Mouse (Mus musculus) lung, embryonic 15.5 days (tissue): ENCODE measurements at regions not wholly inside any gene's neighbourhood (a gene's known extent, or its start where the extent isn't known, plus 50 kb on each side); places are given as distances from the start of the nearest gene placed in this dataset.

Experiments used
- ATAC-seq: fragments of 200-750 bp; cut with Nextera tagmentation; 2 replicates; pipeline ENCODE4 v1.8.0; 2017; ENCODE audit warnings: moderate number of reproducible peaks, borderline replicate concordance; ENCODE audit not compliant: low FRiP score, low TSS enrichment; ENCODE audit errors: extremely low read depth
- H3K27ac ChIP-seq: fragments of 300-500 bp; sonication (generic); 2 replicates; pipeline ENCODE4 v1.5.1; 2015; ENCODE audit warnings: moderate library complexity, mild to moderate bottlenecking, inconsistent platforms
- H3K27me3 ChIP-seq: fragments of 300-500 bp; sonication (generic); 2 replicates; pipeline ENCODE4 v1.6.1; 2015; ENCODE audit warnings: inconsistent platforms
- H3K36me3 ChIP-seq: fragments of 300-500 bp; sonication (generic); 2 replicates; pipeline ENCODE4 v1.6.1; 2015; ENCODE audit warnings: inconsistent platforms
- H3K4me1 ChIP-seq: fragments of 300-500 bp; sonication (generic); 2 replicates; pipeline ENCODE4 v1.6.1; 2015; ENCODE audit warnings: inconsistent platforms
- H3K4me2 ChIP-seq: fragments of 300-500 bp; sonication (generic); 2 replicates; pipeline ENCODE4 v1.6.1; 2015; ENCODE audit warnings: inconsistent platforms, mild to moderate bottlenecking, moderate library complexity
- H3K4me3 ChIP-seq: fragments of 300-500 bp; sonication (generic); 2 replicates; pipeline ENCODE4 v1.5.1; 2015; ENCODE audit warnings: mild to moderate bottlenecking, inconsistent platforms
- H3K9ac ChIP-seq: fragments of 300-500 bp; sonication (generic); 2 replicates; pipeline ENCODE4 v1.6.1; 2015; ENCODE audit warnings: inconsistent platforms
- H3K9me3 ChIP-seq: fragments of 300-500 bp; sonication (generic); 2 replicates; pipeline ENCODE4 v1.6.1; 2016; ENCODE audit warnings: inconsistent platforms
- WGBS: fragments of 180-500 bp; shearing (Covaris S2); methylation state at CpG from one replicate; pipeline ENCODE4 v1.1.7; 2015; 5-methylcytosine and 5-hydroxymethylcytosine counted together

GRCm38 (mm10) chr4:137189058-137189457, 88.2 kb upstream of the Wnt4 start:
- no peak overlapping the region for H3K27ac ChIP-seq
- no peaks in the 10 kb centered on the region for H3K36me3 ChIP-seq
- no peak for ATAC-seq
- peaks cover 9% of the 10 kb centered on the region for H3K4me1 ChIP-seq
- 51% methylated on average over 6 of the region's 6 CpGs for WGBS
- H3K27me3 ChIP-seq: no peaks in the 10 kb centered on the region
- H3K9me3 ChIP-seq: no peaks in the 10 kb centered on the region
- no peak overlapping the region for H3K9ac ChIP-seq
- no peak overlapping the region for H3K4me3 ChIP-seq
- no peak overlapping the region for H3K4me2 ChIP-seq

GRCm38 (mm10) chr4:137187592-137187991, 89.7 kb upstream of the Wnt4 start:
- no peaks in the 10 kb centered on the region for H3K36me3 ChIP-seq
- ATAC-seq: no peak
- H3K27ac ChIP-seq: no peak overlapping the region
- H3K4me2 ChIP-seq: no peak overlapping the region
- no peaks in the 10 kb centered on the region for H3K9me3 ChIP-seq
- no peak overlapping the region for H3K9ac ChIP-seq
- H3K4me3 ChIP-seq: no peak overlapping the region
- 63% methylated on average over 3 of the region's 3 CpGs for WGBS
- H3K27me3 ChIP-seq: no peaks in the 10 kb centered on the region
- H3K4me1 ChIP-seq: peaks cover 21% of the 10 kb centered on the region

- H3K4me1 ChIP-seq: peaks cover 26% of the 10 kb centered on the region
- H3K4me2 ChIP-seq: no peak overlapping the region
- H3K9ac ChIP-seq: no peak overlapping the region
- WGBS: 80% methylated on average over 9 of the region's 9 CpGs
- H3K9me3 ChIP-seq: no peaks in the 10 kb centered on the region
- no peaks in the 10 kb centered on the region for H3K27me3 ChIP-seq
- H3K4me3 ChIP-seq: no peak overlapping the region
- H3K27ac ChIP-seq: no peak overlapping the region
- ATAC-seq: no peak
- no peaks in the 10 kb centered on the region for H3K36me3 ChIP-seq
These were observed 90.2 kb upstream of the Wnt4 start for GRCm38 (mm10) chr4:137187051-137187450.

- Histone ChIP-seq H3K36me3 (no peaks in the 10 kb centered on the region), H3K4me3 (no peak overlapping the region), H3K27me3 (no peaks in the 10 kb centered on the region), H3K4me2 (no peak overlapping the region), H3K9ac (no peak overlapping the region), H3K9me3 (no peaks in the 10 kb centered on the region), H3K27ac (no peak overlapping the region), H3K4me1 (peaks cover 26% of the 10 kb centered on the region)
- no peak for ATAC-seq
- 85% methylated on average over 4 of the region's 4 CpGs for WGBS
These were observed 92.3 kb upstream of the Wnt4 start for GRCm38 (mm10) chr4:137185001-137185400.

- no peak overlapping the region; the same call in 1 of the 2 replicates for H3K27ac ChIP-seq
- H3K4me2 ChIP-seq: no peak overlapping the region
- H3K9me3 ChIP-seq: no peaks in the 10 kb centered on the region
- ATAC-seq: peak; percentile 56
- no peak overlapping the region for H3K4me3 ChIP-seq
- no peaks in the 10 kb centered on the region for H3K27me3 ChIP-seq
- WGBS: 22% methylated on average over 10 of the region's 10 CpGs
- H3K9ac ChIP-seq: no peak overlapping the region
- H3K4me1 ChIP-seq: peaks cover 30% of the 10 kb centered on the region
- no peaks in the 10 kb centered on the region for H3K36me3 ChIP-seq
These were observed 94.0 kb upstream of the Wnt4 start for GRCm38 (mm10) chr4:137183181-137183850.

GRCm38 (mm10) chr4:137182547-137182946, 94.7 kb upstream of the Wnt4 start:
- Histone ChIP-seq H3K9ac (no peak overlapping the region), H3K27ac (no peak overlapping the region; the same call in 1 of the 2 replicates), H3K9me3 (no peaks in the 10 kb centered on the region), H3K4me1 (peaks cover 30% of the 10 kb centered on the region), H3K36me3 (no peaks in the 10 kb centered on the region), H3K4me2 (no peak overlapping the region), H3K27me3 (no peaks in the 10 kb centered on the region), H3K4me3 (no peak overlapping the region)
- 71% methylated on average over 14 of the region's 14 CpGs for WGBS
- no peak for ATAC-seq

- peaks cover 30% of the 10 kb centered on the region for H3K4me1 ChIP-seq
- 35% methylated on average over 8 of the region's 8 CpGs for WGBS
These were observed 96.0 kb upstream of the Wnt4 start for GRCm38 (mm10) chr4:137181252-137181651.

GRCm38 (mm10) chr4:137180083-137180482, 97.2 kb upstream of the Wnt4 start:
- ATAC-seq: no peak
- Histone ChIP-seq H3K27ac (no peak overlapping the region), H3K9me3 (no peaks in the 10 kb centered on the region), H3K4me2 (no peak overlapping the region), H3K4me3 (no peak overlapping the region), H3K36me3 (no peaks in the 10 kb centered on the region), H3K9ac (no peak overlapping the region), H3K4me1 (peaks cover 30% of the 10 kb centered on the region), H3K27me3 (no peaks in the 10 kb centered on the region)
- WGBS: 67% methylated on average over 2 of the region's 2 CpGs

More at GRCm38 (mm10) chr4:137181252-137181651, 96.0 kb upstream of the Wnt4 start:
- no peak overlapping the region for H3K9ac ChIP-seq
- H3K27me3 ChIP-seq: no peaks in the 10 kb centered on the region
- H3K36me3 ChIP-seq: no peaks in the 10 kb centered on the region
- ATAC-seq: no peak
- H3K27ac ChIP-seq: no peak overlapping the region
- H3K4me3 ChIP-seq: no peak overlapping the region
- H3K9me3 ChIP-seq: no peaks in the 10 kb centered on the region
- H3K4me2 ChIP-seq: no peak overlapping the region

- no peak overlapping the region for H3K4me2 ChIP-seq
- WGBS: 17% methylated on average over 3 of the region's 3 CpGs
- no peak overlapping the region for H3K4me3 ChIP-seq
- no peak for ATAC-seq
- H3K27ac ChIP-seq: no peak overlapping the region
- no peaks in the 10 kb centered on the region for H3K27me3 ChIP-seq
- no peaks in the 10 kb centered on the region for H3K36me3 ChIP-seq
- no peak overlapping the region for H3K9ac ChIP-seq
- H3K9me3 ChIP-seq: no peaks in the 10 kb centered on the region
- peaks cover 21% of the 10 kb centered on the region for H3K4me1 ChIP-seq
These were observed 98.5 kb upstream of the Wnt4 start for GRCm38 (mm10) chr4:137178833-137179232.

GRCm38 (mm10) chr4:137164933-137165332, 112.4 kb upstream of the Wnt4 start:
- H3K27me3 ChIP-seq: peaks cover 19% of the 10 kb centered on the region
- WGBS: 25% methylated on average over 9 of the region's 9 CpGs
- peak; percentile 69 for ATAC-seq
- 0 out of 2 replicates have a peak overlapping the region, but pooled peaks have one; percentile 5 for H3K9ac ChIP-seq
- peaks cover 15% of the 10 kb centered on the region; the same call in 1 of the 2 replicates for H3K4me1 ChIP-seq
- H3K27ac ChIP-seq: peak overlapping the region; percentile 71
- H3K4me3 ChIP-seq: peak overlapping the region; percentile 30
- no peaks in the 10 kb centered on the region for H3K9me3 ChIP-seq
- H3K4me2 ChIP-seq: peak overlapping the region; percentile 55
- no peaks in the 10 kb centered on the region for H3K36me3 ChIP-seq

GRCm38 (mm10) chr4:137164429-137164828, 112.9 kb upstream of the Wnt4 start:
- WGBS: 2% methylated on average over 12 of the region's 12 CpGs
- Histone ChIP-seq H3K4me1 (peaks cover 15% of the 10 kb centered on the region; the same call in 1 of the 2 replicates), H3K27me3 (peaks cover 19% of the 10 kb centered on the region), H3K4me2 (peak overlapping the region; percentile 55), H3K9ac (0 out of 2 replicates have a peak overlapping the region, but pooled peaks have one; percentile 5), H3K36me3 (no peaks in the 10 kb centered on the region), H3K27ac (peak overlapping the region; percentile 71), H3K9me3 (no peaks in the 10 kb centered on the region), H3K4me3 (peak overlapping the region; percentile 30)
- peak; percentile 45; the same call in 1 of the 2 replicates for ATAC-seq

GRCm38 (mm10) chr4:137163962-137164361, 113.3 kb upstream of the Wnt4 start:
- no peak overlapping the region for H3K27ac ChIP-seq

More at GRCm38 (mm10) chr4:137163962-137164361, 113.3 kb upstream of the Wnt4 start:
- no peak overlapping the region for H3K9ac ChIP-seq
- H3K4me1 ChIP-seq: peaks cover 15% of the 10 kb centered on the region; the same call in 1 of the 2 replicates
- no peaks in the 10 kb centered on the region for H3K9me3 ChIP-seq
- no peaks in the 10 kb centered on the region for H3K36me3 ChIP-seq
- H3K4me3 ChIP-seq: no peak overlapping the region
- peaks cover 19% of the 10 kb centered on the region for H3K27me3 ChIP-seq
- WGBS: 58% methylated on average over 12 of the region's 12 CpGs
- peak overlapping the region; percentile 55 for H3K4me2 ChIP-seq
- no peak for ATAC-seq
